Mouse (Mus musculus): ENCODE results near the gene Slc4a1ap.

GRCm38 (mm10) chr5:31520556-31520955 lies 6.2 kb upstream of the Slc4a1ap start:
- TF ChIP-seq POLR2A (IDR thresholded peaks at IDR 0.05; ENCODE audit: low read depth, low read length) (no peak), CTCF (IDR thresholded peaks at IDR 0.05; ENCODE audit: borderline replicate concordance, insufficient read depth, low read length) (no peak)

Data from embryonic fibroblast, embryonic 13.5 days (primary cell).